Mouse (Mus musculus) left cerebral cortex, adult 8-10 months (tissue): ENCODE data around the gene Wrap53. TPM values are rescaled to one million over a fixed set of nuclear protein-coding genes. Genes with fewer than 3 reads are reported as not detected.
"Not testable (repeated sequence)": the region's sequence is repeated elsewhere in the genome, so short reads cannot be mapped to it uniquely, and the experiment has no call there.

ENCODE experiments used
- DNase-seq, 2 experiments: peaks; one replicate each; pipeline ENCODE4 v3.0.0; 2022; ENCODE audit warnings: low spot score in 2 of 2
- total RNA-seq, 4 experiments: library from RNA; stranded (reverse); gene quantifications; 2 replicates each; pipeline ENCODE4 v1.2.4; 2022

Gene Wrap53
- total RNA-seq, 4 experiments from 2014 or later: 10.1 to 13.8 (median 11.3) TPM

- no peak for DNase-seq
Observed at GRCm38 (mm10) chr11:69534990-69535389, 45.1 kb downstream of the Wrap53 start.

GRCm38 (mm10) chr11:69532480-69533150 is 47.4 kb downstream of the Wrap53 start:
- DNase-seq: no peak

- not testable (repeated sequence) for DNase-seq
Observed at GRCm38 (mm10) chr11:69530755-69531154, 49.3 kb downstream of the Wrap53 start.

- DNase-seq: not testable (repeated sequence)
Observed at GRCm38 (mm10) chr11:69530281-69530680, 49.8 kb downstream of the Wrap53 start.

GRCm38 (mm10) chr11:69528031-69528390 is 52.0 kb downstream of the Wrap53 start:
- DNase-seq: no peak

GRCm38 (mm10) chr11:69527098-69528030 is 52.7 kb downstream of the Wrap53 start:
- DNase-seq: peak in 1 of 2 experiments; percentile 27

- DNase-seq: no peak
Observed at GRCm38 (mm10) chr11:69526631-69527030, 53.4 kb downstream of the Wrap53 start.

GRCm38 (mm10) chr11:69525661-69526060 is 54.4 kb downstream of the Wrap53 start:
- no peak for DNase-seq

- no peak for DNase-seq
Observed at GRCm38 (mm10) chr11:69523651-69524050, 56.4 kb downstream of the Wrap53 start.

- no peak for DNase-seq
Observed at GRCm38 (mm10) chr11:69521526-69522149, 58.4 kb downstream of the Wrap53 start.

- no peak for DNase-seq
Observed at GRCm38 (mm10) chr11:69519976-69520375, 60.1 kb downstream of the Wrap53 start.

GRCm38 (mm10) chr11:69516661-69517060 is 63.4 kb downstream of the Wrap53 start:
- no peak for DNase-seq

- no peak for DNase-seq
Observed at GRCm38 (mm10) chr11:69516151-69516640, 63.9 kb downstream of the Wrap53 start.

GRCm38 (mm10) chr11:69513840-69514239 is 66.2 kb downstream of the Wrap53 start:
- DNase-seq: no peak

Other genes starting within 250 kb of the Wrap53 start
- 100 to 1,000 TPM; 160 to 180 (median 169) TPM for gene Rnf227, start 239.8 kb downstream of the Wrap53 start, total RNA-seq
- 100 to 1,000 TPM; 370 to 420 (median 387) TPM for gene Chd3, start 210.8 kb downstream of the Wrap53 start, total RNA-seq
- gene Naa38, start 184.8 kb downstream of the Wrap53 start, total RNA-seq: 100 to 1,000 TPM in 3 of 4 experiments, 10 to 100 TPM in 1; 99.9 to 140 (median 114) TPM
- 10 to 100 TPM; 38.0 to 43.7 (median 42.5) TPM for gene Cyb5d1, start 184.6 kb downstream of the Wrap53 start, total RNA-seq
- gene Tmem88, start 182.0 kb downstream of the Wrap53 start, total RNA-seq: 1 to 10 TPM; 3.3 to 4.8 (median 3.5) TPM
- gene Kdm6b, start 166.6 kb downstream of the Wrap53 start, total RNA-seq: 10 to 100 TPM; 17.3 to 29.2 (median 21.9) TPM
- 1 to 10 TPM; 3.3 to 4.9 (median 3.9) TPM for gene Dnah2, start 31.1 kb downstream of the Wrap53 start, total RNA-seq
- 10 to 100 TPM; 89.2 to 96.6 (median 90.5) TPM for gene Efnb3, start 20.1 kb downstream of the Wrap53 start, total RNA-seq
- 10 to 100 TPM; 26.6 to 32.6 (median 28.2) TPM for gene Trp53, start 104 bp upstream of the Wrap53 start, total RNA-seq
- 100 to 1,000 TPM; 400 to 455 (median 419) TPM for gene Atp1b2, start 25.7 kb upstream of the Wrap53 start, total RNA-seq
- gene Shbg, start 37.6 kb upstream of the Wrap53 start, total RNA-seq: 1 to 10 TPM in 1 of 4 experiments, not detected in 3; 1.0 TPM
- gene Sat2, start 41.8 kb upstream of the Wrap53 start, total RNA-seq: 10 to 100 TPM in 3 of 4 experiments, 1 to 10 TPM in 1; 7.9 to 11.6 (median 10.5) TPM
- gene Fxr2, start 52.7 kb upstream of the Wrap53 start, total RNA-seq: 100 to 1,000 TPM; 132 to 147 (median 140) TPM
- gene Sox15, start 75.1 kb upstream of the Wrap53 start, total RNA-seq: under 1 TPM in 1 of 4 experiments, not detected in 3; 0.46 TPM
- gene Mpdu1, start 82.4 kb upstream of the Wrap53 start, total RNA-seq: 10 to 100 TPM; 59.3 to 68.7 (median 61.4) TPM
- 10 to 100 TPM; 14.1 to 63.3 (median 34.2) TPM for gene Cd68, start 85.9 kb upstream of the Wrap53 start, total RNA-seq
- 100 to 1,000 TPM; 268 to 307 (median 295) TPM for gene Eif4a1, start 92.2 kb upstream of the Wrap53 start, total RNA-seq
- 10 to 100 TPM; 72.6 to 96.8 (median 83.6) TPM for gene Senp3, start 101.8 kb upstream of the Wrap53 start, total RNA-seq
- 1 to 10 TPM; 2.5 to 4.2 (median 3.2) TPM for gene Tnfsf13, start 105.5 kb upstream of the Wrap53 start, total RNA-seq
- 10 to 100 TPM; 10.2 to 15.1 (median 11.7) TPM for gene Tnfsf12, start 115.6 kb upstream of the Wrap53 start, total RNA-seq
- 1 to 10 TPM; 1.5 to 2.0 (median 1.8) TPM for gene Tnfsfm13, start 115.8 kb upstream of the Wrap53 start, total RNA-seq
- gene Polr2a, start 178.4 kb upstream of the Wrap53 start, total RNA-seq: 10 to 100 TPM; 48.6 to 56.4 (median 51.3) TPM
- not detected for gene Slc35g3, start 181.7 kb upstream of the Wrap53 start, total RNA-seq
- 100 to 1,000 TPM; 138 to 158 (median 147) TPM for gene Zbtb4, start 185.7 kb upstream of the Wrap53 start, total RNA-seq
- 1 to 10 TPM in 2 of 4 experiments, under 1 TPM in 2; 0.51 to 1.2 (median 0.92) TPM for gene Chrnb1, start 215.7 kb upstream of the Wrap53 start, total RNA-seq
- gene Fgf11, start 221.6 kb upstream of the Wrap53 start, total RNA-seq: 10 to 100 TPM; 18.8 to 22.3 (median 19.7) TPM
- under 1 TPM in 2 of 4 experiments, not detected in 2; 0.16 to 0.20 TPM for gene Tmem102, start 225.4 kb upstream of the Wrap53 start, total RNA-seq
- gene Gm39566, start 235.0 kb upstream of the Wrap53 start, total RNA-seq: not detected
- not detected for gene Spem2, start 238.2 kb upstream of the Wrap53 start, total RNA-seq
- gene Spem1, start 241.9 kb upstream of the Wrap53 start, total RNA-seq: under 1 TPM in 3 of 4 experiments, not detected in 1; 0.43 to 0.74 (median 0.49) TPM